Mouse (Mus musculus): ENCODE data around the gene Senp7.
"Not testable (repeated sequence)": the region's sequence is repeated elsewhere in the genome, so short reads cannot be mapped to it uniquely, and the experiment has no call there.

Senp7 gene

DNA sequence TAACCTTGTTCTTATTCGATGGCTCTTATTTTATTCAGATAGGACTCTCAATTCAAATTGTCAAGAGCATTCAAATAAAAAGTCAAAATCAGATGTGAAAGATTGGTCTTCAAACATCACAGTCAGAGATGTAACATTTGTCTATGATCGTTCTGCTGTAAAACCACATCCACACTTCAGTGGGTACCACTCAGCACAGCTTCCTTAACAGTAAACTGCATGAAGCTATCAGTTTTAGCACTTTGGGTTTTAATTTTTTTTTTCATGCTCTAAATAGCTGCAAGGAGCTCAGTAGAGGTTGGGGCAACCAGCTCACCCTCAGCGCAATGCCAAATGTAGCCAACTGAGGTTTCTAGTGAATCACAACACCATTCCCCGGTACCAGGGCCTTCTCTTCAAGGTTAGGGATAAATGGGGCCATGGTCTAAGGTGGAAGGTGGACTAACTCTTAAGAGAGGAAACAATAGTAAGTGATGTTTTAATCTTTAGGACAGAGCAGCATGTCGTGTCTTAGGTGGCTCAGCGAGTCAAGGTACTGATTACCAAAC is 20.5 kb downstream of the Senp7 start:
- no peak for DNase-seq

DNA sequence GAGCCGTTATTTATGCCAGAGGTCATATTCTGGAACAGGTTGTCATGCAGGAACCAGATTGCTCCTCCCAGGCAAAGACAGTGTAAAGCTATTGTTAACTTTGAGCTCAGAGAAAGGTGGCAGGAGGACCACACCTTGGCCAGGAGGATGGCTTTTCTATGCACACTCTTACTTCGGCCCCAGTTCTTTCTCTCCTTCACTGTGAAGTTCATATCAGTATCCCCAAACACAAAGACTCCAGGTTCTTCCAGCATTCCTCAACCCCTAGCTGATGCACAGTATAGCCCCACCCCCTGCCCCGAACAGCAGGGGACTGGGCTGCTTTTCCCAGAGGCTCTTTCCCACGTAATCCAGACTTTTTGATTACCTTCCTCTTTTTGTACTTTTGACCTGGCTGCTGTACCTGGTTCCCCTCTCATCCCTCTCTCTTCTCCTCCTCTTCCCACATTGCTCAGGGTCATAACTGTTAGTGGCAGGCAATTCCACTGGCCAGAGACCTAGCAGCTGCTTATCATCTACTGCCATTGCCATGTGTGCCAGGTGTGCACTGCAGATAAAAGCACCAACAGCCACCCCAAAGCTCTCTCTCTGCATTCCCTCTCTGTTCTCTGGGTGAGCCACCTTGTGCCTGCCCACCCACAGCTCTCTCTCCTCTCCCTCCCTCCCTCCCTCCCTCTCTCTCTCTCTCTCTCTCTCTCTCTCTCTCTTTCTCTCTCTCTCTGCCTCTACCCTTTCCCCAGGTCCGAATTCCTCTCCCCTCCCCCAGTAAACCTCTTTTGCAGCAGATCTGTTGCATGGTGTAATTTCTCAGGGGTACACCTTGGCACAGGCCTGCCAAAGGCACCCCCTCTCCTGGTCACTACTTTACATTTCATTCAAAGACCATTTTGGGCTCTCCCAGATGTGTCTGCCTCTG is 23.4 kb downstream of the Senp7 start:
- DNase-seq: no peak

DNA sequence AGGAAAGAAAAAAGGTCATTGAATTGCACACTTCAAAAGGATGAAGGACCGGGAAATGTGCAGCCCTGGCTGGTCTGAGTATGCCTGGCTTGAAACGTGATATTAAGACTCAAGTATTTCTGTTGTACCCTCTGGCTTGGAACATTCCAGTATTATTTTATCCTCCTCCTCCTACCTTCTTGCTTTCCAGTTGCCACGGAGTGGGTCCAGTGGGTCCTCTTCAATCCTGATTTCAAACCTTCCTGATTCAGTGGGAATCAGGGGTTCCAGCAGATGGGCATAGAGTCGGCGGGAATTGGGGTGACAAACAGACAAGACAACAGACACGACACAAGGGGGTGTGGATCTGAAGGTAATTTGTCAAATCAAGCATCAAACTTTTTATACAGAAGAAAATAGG is 24.4 kb downstream of the Senp7 start:
- no peak for DNase-seq

DNA sequence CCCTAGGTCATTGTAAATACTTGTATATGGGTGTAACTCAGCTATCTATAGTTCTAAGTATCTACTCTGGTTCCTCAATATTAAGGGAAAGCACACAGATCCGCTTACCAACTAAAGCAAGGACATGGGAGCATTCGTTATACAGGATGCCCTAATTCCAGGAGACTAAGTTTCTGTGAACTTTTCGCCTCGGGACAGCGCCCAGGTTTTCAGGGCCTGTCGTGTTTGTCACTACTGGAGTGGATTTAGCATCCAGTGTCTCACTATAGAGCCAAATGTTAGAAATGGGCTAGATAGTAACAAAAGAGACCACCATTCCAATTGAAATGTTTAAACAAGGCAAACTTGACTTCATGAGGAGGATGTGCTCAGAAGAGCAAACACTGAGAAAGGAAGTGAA is 25.0 kb downstream of the Senp7 start:
- not testable (repeated sequence) for DNase-seq

DNA sequence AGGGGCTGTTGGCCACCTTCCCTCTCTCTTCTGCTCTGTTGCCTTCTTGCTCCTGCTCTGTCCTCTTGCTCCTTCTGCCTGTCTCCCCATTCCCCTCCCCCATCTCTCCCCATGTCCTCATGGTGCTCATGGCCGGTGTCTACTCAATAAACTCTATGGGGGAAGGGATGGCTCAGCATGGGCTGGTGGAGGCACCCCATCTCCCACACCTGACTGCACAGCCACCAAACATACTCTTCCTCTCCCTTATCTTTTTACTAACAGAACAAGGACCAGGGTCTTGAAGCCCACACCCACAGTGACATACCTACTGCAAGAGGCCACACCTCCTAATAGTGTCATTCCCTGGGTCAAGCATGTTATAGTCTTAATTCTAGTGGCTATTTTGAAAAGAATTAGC is 26.0 kb downstream of the Senp7 start:
- DNase-seq: no peak

DNA sequence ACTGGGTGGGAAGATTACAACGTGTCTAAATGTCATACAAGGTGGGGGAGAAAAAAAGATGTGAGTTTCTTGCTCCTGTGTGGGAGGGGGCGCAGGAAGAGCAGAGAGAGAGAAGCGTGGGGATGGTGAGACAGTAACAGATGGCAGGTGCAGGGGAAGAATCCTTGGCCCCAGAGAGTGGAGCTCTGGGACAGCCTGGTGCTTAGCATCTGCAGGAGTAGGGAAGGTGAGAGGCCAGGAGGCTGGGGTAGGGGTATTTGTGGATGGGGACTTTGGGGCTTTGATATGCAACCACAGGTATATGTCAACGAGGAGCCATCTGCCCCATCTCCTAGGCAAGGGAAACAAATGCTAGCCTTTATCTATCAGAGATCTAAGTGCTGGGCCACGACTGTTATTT is 26.4 kb downstream of the Senp7 start:
- DNase-seq: no peak

DNA sequence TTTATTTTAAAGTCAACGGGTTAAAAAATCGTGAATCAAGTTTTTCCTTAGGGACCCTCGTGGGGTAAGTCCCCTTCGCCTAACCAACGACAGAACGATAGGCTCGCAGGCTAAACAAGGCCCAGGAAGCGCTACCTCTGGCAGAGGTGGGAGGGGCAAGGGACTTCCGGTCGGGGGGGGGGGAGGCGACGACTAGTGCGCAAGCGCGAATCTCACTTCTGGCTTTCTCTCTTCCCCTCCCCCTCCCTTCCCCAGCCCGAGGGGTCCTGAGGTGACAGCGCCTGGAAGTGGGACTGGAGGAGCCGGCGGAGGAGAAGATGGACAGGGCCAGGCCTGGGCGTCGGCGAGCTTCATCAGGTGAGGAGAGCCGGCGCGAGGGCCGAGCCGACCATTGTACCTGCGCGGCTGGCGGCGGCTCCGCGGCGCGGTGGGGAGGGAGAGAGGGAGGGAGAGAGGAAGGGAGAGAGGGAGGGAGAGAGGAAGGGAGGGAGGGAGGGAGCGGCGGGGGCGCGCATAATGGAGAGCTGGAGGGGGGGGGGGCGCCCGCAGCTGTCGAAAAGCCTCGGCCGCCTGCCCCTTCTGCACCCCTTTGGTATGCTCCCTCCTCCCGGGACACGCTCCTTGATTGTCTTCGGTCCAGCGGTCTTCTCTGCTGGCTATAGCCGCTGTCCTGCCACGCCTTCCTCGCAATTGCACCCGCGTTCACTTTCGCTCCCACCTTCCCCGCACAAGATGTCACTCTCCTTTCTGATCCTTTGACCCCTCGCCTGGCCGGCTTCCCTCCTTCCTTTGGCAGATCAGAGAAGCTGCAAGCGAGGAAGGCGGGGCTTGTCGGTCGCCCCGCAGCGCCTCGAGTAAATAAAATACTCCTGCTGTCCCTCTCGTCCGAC is 27.3 kb downstream of the Senp7 start:
- DNase-seq: peak; percentile 90

DNA sequence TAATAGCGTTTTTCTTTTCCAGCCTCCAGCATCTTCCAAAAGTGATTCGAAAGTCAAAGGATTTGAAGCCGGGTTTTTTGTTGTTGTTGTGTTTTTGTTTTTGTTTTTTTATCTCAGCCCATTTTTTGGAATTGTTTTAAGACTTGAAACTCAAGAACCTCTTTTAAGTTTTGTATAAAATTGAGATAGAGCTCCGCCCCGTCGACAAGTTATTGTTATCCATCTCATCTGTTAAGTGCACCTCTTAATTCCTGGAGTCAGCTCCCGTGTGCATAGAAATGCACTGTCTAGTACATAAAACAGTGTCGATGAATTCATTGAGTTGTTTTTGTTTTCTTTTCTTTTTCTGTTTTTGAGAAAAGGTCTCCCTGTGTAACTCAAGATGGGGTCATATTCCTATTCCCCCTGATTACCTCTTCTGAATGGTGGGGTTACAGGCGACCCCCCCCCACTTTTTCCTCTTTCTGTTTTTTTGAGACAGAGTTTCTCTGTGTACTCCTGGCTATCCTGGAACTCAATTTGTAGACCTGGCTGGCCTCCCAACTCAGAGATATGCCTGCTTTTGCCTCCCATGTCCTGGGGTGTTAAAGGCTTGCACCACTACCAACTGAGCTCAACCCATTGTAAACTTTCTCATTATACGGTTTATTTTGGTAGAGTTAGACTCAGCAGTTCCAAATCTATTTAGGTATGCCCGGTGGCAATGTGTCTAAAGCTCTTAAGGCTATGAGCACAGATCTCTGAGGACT is 28.2 kb downstream of the Senp7 start:
- peak; percentile 16 for DNase-seq

DNA sequence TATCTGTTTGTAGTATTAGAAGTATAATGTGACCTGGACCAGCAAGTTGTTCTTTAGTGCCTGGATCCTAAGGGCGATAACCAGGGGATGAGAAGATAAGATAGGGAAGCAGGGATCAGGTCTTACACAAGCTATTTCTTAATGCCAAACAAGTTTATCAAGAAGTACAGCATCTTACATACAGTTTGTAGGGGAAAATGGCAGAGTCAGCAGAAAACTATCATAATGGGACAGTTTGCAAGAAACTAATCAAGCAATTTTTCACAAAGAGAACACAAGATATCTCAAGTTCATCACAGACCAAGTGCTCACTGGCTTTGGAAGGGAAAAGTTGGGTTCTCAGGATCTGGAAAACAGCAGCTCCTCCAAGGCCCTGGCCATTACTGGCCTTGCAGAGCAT is 31.3 kb downstream of the Senp7 start:
- DNase-seq: no peak

DNA sequence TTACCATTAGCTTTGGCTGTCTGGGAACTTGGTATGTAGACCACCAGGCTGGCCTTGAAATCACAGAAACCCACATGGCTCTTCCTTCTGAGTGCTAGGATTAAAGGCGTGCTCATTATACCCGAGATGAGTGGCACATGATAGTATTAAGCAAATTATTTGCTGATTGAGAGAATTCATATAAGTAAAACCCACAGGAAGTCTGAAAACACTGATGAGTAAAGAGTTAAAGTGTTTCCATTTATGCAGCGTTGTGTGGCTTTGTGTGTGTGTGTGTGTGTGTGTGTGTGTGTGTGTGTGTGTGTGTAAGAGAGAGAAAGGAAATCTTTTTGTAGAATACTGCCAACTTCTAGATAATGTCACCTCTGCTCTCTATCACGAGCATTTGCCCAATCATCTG is 33.6 kb downstream of the Senp7 start:
- no peak for DNase-seq

DNA sequence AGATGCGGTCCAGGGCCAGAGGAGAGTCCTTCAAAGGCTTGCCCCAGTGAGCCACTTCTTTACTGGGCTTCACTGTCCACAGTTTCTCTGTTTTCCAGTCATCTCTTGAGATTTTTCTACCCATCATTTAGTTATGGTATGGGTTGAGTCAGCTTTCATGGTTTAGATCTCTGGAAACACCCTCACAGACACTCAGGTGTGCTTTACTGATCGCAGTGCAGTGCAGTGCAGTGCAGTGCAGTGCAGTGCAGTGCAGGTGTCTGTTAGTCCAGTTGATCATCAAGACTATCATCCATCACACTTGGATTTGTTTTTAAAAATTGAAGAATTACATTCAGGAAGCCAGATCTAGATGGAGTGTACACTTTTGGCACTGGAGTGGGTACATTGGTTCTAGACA is 38.2 kb downstream of the Senp7 start:
- no peak for DNase-seq

DNA sequence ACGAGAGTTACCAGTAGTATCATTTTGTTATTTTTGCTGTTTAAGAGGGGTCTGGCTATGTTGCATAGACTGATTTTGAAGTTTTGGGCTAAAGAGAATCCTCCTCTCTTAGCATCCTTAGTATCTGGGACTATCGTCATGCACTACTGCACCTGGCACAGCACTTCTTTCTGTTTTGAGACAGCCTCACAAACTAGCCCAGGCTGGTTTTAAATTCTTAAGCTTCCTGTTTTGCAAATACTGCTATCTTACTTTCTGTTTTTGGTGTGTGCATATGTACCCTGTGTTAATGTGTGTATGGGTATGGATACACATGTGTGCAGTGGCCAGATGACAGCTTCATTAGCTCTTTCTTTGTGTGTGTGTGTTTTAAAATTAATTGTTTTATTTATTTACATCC is 42.2 kb downstream of the Senp7 start:
- no peak for DNase-seq

DNA sequence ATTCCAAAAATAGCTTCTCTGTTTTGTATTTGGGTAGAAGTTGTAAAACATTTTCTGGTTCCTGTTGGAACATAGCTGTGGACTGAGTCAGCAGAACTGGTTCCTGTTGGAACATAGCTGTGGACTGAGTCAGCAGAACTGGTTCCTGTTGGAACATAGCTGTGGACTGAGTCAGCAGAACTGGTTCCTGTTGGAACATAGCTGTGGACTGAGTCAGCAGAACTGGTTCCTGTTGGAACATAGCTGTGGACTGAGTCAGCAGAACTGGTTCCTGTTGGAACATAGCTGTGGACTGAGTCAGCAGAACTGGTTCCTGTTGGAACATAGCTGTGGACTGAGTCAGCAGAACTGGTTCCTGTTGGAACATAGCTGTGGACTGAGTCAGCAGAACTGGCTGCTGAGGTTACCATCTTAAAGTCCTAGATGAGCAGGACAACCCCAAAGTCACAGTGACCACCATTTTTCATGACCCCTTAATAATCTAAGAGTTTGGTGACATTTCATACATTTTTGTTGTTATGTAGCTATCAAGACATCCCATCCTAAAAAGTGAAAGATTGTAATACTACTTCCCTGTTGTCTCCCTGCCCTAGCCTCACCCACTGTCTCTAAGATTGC is 48.4 kb downstream of the Senp7 start:
- DNase-seq: not testable (repeated sequence)

DNA sequence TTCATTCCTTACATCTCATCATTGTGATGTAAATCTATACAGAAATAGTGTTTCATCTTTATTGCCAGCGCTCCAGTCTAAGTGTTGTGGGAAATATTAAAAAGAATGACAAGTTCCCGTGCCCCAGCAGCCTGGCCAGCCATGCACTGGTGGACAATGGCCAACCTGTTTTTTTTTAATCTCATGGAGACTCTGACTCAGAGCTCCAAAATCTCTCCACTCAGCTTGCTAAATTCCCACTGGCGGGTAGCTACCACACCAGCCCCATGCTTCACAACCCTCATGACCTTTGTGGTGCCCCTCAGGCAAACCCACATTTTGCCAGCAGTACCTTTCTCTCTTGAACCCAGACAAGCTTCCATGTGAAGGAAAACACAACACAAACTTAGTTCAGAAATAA is 67.6 kb downstream of the Senp7 start:
- peak; percentile 49 for DNase-seq

DNA sequence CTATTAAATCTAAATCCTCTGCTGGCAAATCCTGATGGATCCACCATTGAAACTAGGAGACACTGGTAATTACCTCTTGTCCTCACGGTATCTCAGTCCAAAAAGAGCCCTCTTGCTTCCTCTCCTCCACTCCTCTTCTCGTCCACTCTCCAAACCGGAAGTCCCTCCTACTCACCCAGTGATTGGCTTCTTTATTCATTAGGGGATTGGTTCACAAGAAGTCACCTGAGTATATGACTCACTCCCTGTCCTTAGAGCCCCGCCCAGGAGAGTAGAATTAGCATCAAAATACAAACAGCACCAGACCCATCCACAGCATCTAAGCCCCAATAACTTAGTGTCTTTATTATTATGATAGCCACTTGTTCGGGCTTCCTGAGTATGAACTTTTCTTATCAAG is 68.0 kb downstream of the Senp7 start:
- DNase-seq: peak; percentile 25

DNA sequence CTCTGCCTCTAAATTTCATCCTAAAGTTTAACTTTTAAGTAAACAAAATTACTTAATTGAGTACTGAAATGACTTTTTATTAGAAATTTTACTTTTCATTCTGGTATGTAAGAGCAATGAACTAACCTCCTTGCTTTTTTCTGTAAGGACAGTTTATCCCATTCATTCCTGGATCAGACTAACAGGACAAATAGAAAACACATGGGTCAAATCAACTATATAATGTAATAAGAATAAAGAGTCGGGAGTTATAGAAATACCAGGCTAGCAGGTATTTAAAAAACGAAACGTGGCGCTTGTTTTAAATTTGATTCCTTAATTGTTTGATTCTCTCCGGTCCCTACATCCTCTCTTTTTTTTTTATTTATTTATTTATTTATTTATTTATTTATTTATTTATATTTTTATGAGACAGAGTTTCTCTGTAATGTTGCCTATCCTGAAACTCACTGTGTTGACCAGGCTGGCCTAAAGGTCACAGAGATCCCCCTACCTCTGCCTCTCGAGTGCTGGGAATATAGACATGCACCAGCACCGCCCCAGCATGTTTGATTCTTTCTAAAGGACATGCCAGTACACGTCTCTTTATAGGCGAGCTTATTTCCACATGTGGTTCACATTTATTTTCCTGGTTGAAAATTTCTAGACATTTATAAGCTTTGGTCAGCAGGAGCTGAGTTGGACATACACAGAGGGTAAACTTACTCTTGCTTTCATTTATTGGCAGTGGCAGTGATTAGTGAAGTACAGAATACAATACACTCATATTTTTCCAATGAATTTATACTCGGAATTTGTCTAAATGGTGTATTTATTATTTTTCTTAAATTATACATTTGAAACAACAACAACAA is 69.4 kb downstream of the Senp7 start:
- no peak for DNase-seq

DNA sequence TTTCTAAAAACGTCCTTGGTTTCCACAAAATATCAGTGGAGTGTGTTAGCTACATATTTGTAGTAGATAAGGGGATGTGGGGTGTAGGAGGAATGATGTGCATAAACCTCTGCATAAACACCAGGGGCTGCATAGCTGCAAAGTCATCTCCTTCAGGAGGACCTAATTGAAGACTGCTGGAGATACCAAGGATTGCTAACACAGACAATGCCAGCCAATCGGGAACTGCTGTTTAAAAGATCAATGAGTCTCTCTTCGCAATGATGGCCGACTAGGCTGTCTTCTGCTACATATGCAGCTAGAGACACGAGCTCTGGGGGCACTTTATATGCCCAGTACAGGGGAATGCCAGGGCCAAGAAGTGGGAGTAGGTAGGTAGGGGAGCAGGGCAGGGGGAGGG is 74.4 kb downstream of the Senp7 start:
- DNase-seq: no peak

DNA sequence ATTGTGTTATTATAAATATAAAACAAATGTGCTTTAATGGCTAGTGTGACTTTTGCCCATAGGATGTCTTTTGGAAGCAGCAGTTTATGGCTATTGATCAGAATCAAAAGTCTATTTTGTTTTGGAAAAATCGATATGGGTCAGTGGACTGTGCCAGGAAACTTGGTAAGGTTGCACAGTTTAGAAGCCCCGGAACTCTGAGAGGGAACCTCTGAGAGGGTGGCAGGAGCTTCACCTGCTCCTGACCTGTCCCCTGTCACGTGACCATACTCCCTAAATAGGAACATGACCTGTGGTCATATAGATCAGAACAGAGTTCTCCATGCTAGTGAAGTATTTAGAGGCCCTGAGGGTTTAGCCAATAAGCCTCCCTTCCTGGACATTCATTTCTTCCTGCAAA is 75.9 kb downstream of the Senp7 start:
- no peak for DNase-seq

DNA sequence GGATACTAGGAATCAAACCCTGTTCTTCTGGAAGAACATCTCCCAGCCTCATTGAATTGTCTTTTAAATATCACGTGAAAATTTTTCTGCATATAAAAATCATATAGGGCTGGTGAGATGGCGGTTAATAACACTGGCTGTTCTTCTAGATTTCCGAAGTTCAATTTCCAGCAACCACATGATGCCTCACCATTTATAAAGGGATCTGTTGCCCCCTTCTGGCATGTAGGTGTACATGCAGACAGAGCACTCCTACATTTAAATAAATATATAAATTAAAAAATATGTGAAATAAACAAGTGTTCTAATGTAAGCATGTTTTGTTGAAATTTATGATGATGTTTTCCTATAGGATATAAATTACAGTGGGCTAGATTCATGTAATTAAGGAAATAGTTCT is 83.5 kb downstream of the Senp7 start:
- peak; percentile 39 for DNase-seq

DNA sequence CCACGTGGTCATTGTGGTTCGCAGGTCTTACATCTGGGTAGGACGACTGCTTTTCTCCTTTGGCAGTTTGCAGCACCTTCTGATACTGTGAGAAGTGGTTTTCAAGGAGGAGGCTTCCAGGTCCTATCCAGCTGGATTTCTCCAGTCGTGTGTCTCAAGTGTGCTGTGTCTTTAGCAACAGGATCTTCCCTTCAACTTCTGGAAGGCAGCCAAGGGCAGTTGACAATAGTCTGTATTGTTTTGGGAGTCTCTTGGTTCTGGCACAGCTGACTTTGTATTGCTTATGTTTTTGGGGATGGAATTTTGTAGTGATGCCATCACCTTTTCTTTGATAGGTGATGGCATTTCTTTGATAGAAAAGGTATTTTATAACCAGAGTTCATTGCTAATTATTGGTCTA is 86.0 kb downstream of the Senp7 start:
- DNase-seq: peak; percentile 64

DNA sequence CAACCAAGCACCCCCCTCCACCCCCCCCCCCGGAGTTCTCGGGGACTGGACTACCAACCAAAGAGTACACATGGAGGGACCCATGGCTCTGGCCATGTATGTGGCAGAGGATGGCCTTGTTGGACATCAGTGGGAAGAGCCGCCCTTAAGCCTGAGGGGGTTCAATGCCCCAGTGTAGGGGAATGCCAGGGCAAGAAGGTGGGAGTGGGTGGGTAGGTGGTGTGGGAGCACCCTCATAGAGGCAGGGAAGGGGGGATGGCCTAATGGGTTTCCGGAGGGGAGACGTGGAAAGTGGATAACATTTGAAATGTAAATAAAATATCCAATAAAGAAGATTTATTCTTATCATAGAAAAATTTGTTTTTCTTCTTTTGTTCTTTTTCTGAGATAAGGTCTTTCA is 89.5 kb downstream of the Senp7 start:
- DNase-seq: not testable (repeated sequence)

DNA sequence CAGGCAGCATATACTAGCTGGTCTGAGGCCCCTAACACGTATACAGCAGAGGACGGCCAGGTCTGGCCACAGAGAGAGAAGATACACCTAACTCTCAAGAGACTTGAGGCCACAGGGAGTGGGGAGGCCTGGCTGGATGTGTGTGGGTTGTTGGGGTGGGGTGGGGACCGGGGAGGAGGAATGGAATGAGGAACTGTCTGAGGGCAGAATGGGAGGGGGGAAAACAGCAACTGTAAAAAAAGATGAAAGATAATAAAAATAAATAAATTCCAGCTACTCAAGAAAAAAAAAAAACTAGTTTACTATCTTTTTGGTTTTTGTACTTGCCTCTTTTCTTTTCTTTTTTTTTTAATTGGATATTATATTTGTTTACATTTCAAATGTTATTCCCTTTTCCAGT is 91.8 kb downstream of the Senp7 start:
- DNase-seq: no peak
